Mouse (Mus musculus) megakaryocyte, adult 5-6 weeks (primary cell): ENCODE results near the gene Ccdc146. TPM values are rescaled to one million over a fixed set of nuclear protein-coding genes. Genes with fewer than 3 reads are reported as not detected.
A peak's percentile ranks its signal among the peaks of the same experiment; 100 is the strongest.

ENCODE experiments used
- ATAC-seq: 2 replicates; pipeline ENCODE4 v1.8.0; 2016; ENCODE audit warnings: mild to moderate bottlenecking, inconsistent platforms; ENCODE audit not compliant: poor library complexity, severe bottlenecking
- total RNA-seq, 2 experiments: library from RNA; stranded (forward) in 1 of 2; stranded (reverse) in 1 of 2; fragments of 153-499, 151-499 nt in 1 of 2; fragments of 221-1000, 200-1000 nt in 1 of 2; gene quantifications; 2 replicates each; pipeline versions ENCODE4 v1.2.3 to v1.2.4; 2015 to 2017

Ccdc146 gene
- total RNA-seq (2015) (0.09 TPM in 1 of 2 replicates, not detected in the other), total RNA-seq (2017) (0.59 TPM in 1 of 2 replicates, not detected in the other)

GRCm38 (mm10) chr5:21424614-21425602 is at the start of gene Ccdc146, which contains the start of gene Fam185a:
Ccdc146 (minus strand) TSS chr5:21424677.
Fam185a (plus strand) TSS chr5:21424958.
- ATAC-seq: peak; percentile 100

GRCm38 (mm10) chr5:21468100-21468499 is 43.6 kb upstream of the Ccdc146 start:
- no peak for ATAC-seq

- no peak for ATAC-seq
Observed at GRCm38 (mm10) chr5:21467387-21467786, 42.9 kb upstream of the Ccdc146 start.

GRCm38 (mm10) chr5:21440833-21441530 is 16.5 kb upstream of the Ccdc146 start:
- ATAC-seq: peak; percentile 71

- ATAC-seq: no peak
Observed at GRCm38 (mm10) chr5:21439446-21440110, 15.1 kb upstream of the Ccdc146 start.

GRCm38 (mm10) chr5:21438428-21438827 is 14.0 kb upstream of the Ccdc146 start:
- no peak for ATAC-seq

- ATAC-seq: no peak
Observed at GRCm38 (mm10) chr5:21436471-21436975, 12.0 kb upstream of the Ccdc146 start.

GRCm38 (mm10) chr5:21434148-21434929 is 9.9 kb upstream of the Ccdc146 start:
- ATAC-seq: no peak

GRCm38 (mm10) chr5:21426666-21427065 is 2.2 kb upstream of the Ccdc146 start:
- ATAC-seq: no peak

- ATAC-seq: 0 out of 2 replicates have a peak, but pooled peaks have one; percentile 26
Observed at GRCm38 (mm10) chr5:21420609-21421008, 3.9 kb downstream of the Ccdc146 start.

GRCm38 (mm10) chr5:21418613-21419012 is 5.9 kb downstream of the Ccdc146 start:
- no peak for ATAC-seq

- ATAC-seq: no peak
Observed at GRCm38 (mm10) chr5:21414116-21414820, 10.2 kb downstream of the Ccdc146 start.

GRCm38 (mm10) chr5:21413322-21413721 is 11.2 kb downstream of the Ccdc146 start:
- no peak for ATAC-seq

GRCm38 (mm10) chr5:21412056-21412455 is 12.4 kb downstream of the Ccdc146 start:
- ATAC-seq: peak; percentile 72

GRCm38 (mm10) chr5:21411261-21411666 is 13.2 kb downstream of the Ccdc146 start:
- peak; percentile 91 for ATAC-seq

- ATAC-seq: peak; percentile 59
Observed at GRCm38 (mm10) chr5:21395205-21395840, 29.2 kb downstream of the Ccdc146 start.

- no peak for ATAC-seq
Observed at GRCm38 (mm10) chr5:21394562-21394961, 29.9 kb downstream of the Ccdc146 start.

GRCm38 (mm10) chr5:21391616-21392384 is 32.7 kb downstream of the Ccdc146 start:
- no peak for ATAC-seq
